Mouse (Mus musculus) embryonic facial prominence, embryonic 14.5 days (tissue): ENCODE data around the gene Ankfn1. TPM values are rescaled to one million over a fixed set of nuclear protein-coding genes. Genes with fewer than 3 reads are reported as not detected.

Experiments
- ATAC-seq: fragments of 200-750 bp; cut with Nextera tagmentation; 2 replicates; pipeline ENCODE4 v1.8.0; 2017; ENCODE audit warnings: low read depth, moderate number of reproducible peaks, moderate TSS enrichment
- DNase-seq: peaks from one replicate; pipeline ENCODE4 v3.0.0-alpha.2; 2015; ENCODE audit warnings: low spot score
- H3K27ac ChIP-seq: fragments of 300-500 bp; sonication (generic); replicated peaks from 2 replicates; pipeline ENCODE4 v1.5.1; 2014; ENCODE audit warnings: low read depth, mild to moderate bottlenecking, low read length, moderate library complexity
- H3K27me3 ChIP-seq: fragments of 300-500 bp; sonication (generic); replicated peaks from 2 replicates; pipeline ENCODE4 v1.6.1; 2014; ENCODE audit warnings: low read length; ENCODE audit not compliant: control insufficient read depth, insufficient read depth
- H3K36me3 ChIP-seq: fragments of 300-500 bp; sonication (generic); 2 replicates; pipeline ENCODE4 v1.6.1; 2014; ENCODE audit warnings: low read length, mixed read lengths; ENCODE audit not compliant: control insufficient read depth, insufficient read depth
- H3K4me1 ChIP-seq: fragments of 300-500 bp; sonication (generic); 2 replicates; pipeline ENCODE4 v1.6.1; 2014; ENCODE audit warnings: antibody characterized with exemption, low read length; ENCODE audit not compliant: control insufficient read depth, insufficient read depth
- H3K4me2 ChIP-seq: fragments of 300-500 bp; sonication (generic); 2 replicates; pipeline ENCODE4 v1.6.1; 2014; ENCODE audit warnings: low read depth, mild to moderate bottlenecking, low read length, moderate library complexity, mixed read lengths
- H3K4me3 ChIP-seq: fragments of 300-500 bp; sonication (generic); 2 replicates; pipeline ENCODE4 v1.5.1; 2014; ENCODE audit warnings: low read depth, mild to moderate bottlenecking, low read length
- H3K9ac ChIP-seq: fragments of 300-500 bp; sonication (generic); 2 replicates; pipeline ENCODE4 v1.6.1; 2014; ENCODE audit warnings: low read depth, mild to moderate bottlenecking, low read length, moderate library complexity, mixed read lengths
- H3K9me3 ChIP-seq: fragments of 300-500 bp; sonication (generic); 2 replicates; pipeline ENCODE4 v1.6.1; 2016; ENCODE audit warnings: low read length; ENCODE audit not compliant: control insufficient read depth
- WGBS: fragments of 180-500 bp; shearing (Covaris S2); extraction: QIAGEN DNeasy Blood & Tissue Kit; methylation state at CpG from one replicate; pipeline ENCODE4 v1.1.7; 2014; 5-methylcytosine and 5-hydroxymethylcytosine counted together
- polyA plus RNA-seq: library from polyadenylated mRNA; unstranded; fragments of >200 nt; fragmentation: Nextera tagmentation; extraction: Ambion mirVana; gene quantifications from 2 replicates; pipeline ENCODE4 v1.2.1, GENCODE M21; 2014

The Ankfn1 gene
- polyA plus RNA-seq, 1 experiment from 2014 or later, result 2.0 TPM

GRCm38 (mm10) chr11:89611596-89611995, 165.9 kb downstream of the Ankfn1 start:
- Histone ChIP-seq H3K27ac (no peak overlapping the region), H3K36me3 (no peaks in the 10 kb centered on the region), H3K27me3 (no peaks in the 10 kb centered on the region), H3K9ac (no peak overlapping the region), H3K4me3 (no peak overlapping the region), H3K4me1 (peaks cover 2% of the 10 kb centered on the region), H3K4me2 (no peak overlapping the region), H3K9me3 (no peaks in the 10 kb centered on the region)
- no peak for DNase-seq
- WGBS, result 39% methylated on average over 3 of the region's 3 CpGs
- ATAC-seq, result no peak

- H3K4me3 ChIP-seq, result no peak overlapping the region
- no peak for DNase-seq
- H3K27me3 ChIP-seq, result no peaks in the 10 kb centered on the region
- no peaks in the 10 kb centered on the region for H3K9me3 ChIP-seq
- H3K4me1 ChIP-seq, result peaks cover 4% of the 10 kb centered on the region
- no peaks in the 10 kb centered on the region for H3K36me3 ChIP-seq
- no peak for ATAC-seq
- no peak overlapping the region for H3K27ac ChIP-seq
- 71% methylated on average over 7 of the region's 7 CpGs for WGBS
- H3K9ac ChIP-seq, result no peak overlapping the region
- H3K4me2 ChIP-seq, result no peak overlapping the region
These were observed 169.4 kb downstream of the Ankfn1 start for GRCm38 (mm10) chr11:89608071-89608470.

GRCm38 (mm10) chr11:89607270-89607669, 170.2 kb downstream of the Ankfn1 start:
- no peaks in the 10 kb centered on the region for H3K27me3 ChIP-seq
- no peak overlapping the region for H3K4me3 ChIP-seq

GRCm38 (mm10) chr11:89606346-89606745, 171.1 kb downstream of the Ankfn1 start:
- Histone ChIP-seq H3K9ac (no peak overlapping the region), H3K4me2 (no peak overlapping the region), H3K36me3 (no peaks in the 10 kb centered on the region), H3K9me3 (no peaks in the 10 kb centered on the region), H3K4me1 (peaks cover 4% of the 10 kb centered on the region), H3K27me3 (no peaks in the 10 kb centered on the region), H3K27ac (no peak overlapping the region), H3K4me3 (no peak overlapping the region)
- peak; percentile 50; the same call in 1 of the 2 replicates for ATAC-seq
- WGBS, result 44% methylated on average over 6 of the region's 6 CpGs
- DNase-seq, result peak; percentile 68

More at GRCm38 (mm10) chr11:89607270-89607669, 170.2 kb downstream of the Ankfn1 start:
- Histone ChIP-seq H3K4me2 (no peak overlapping the region), H3K9ac (no peak overlapping the region), H3K4me1 (peaks cover 4% of the 10 kb centered on the region), H3K27ac (no peak overlapping the region), H3K9me3 (no peaks in the 10 kb centered on the region), H3K36me3 (no peaks in the 10 kb centered on the region)
- ATAC-seq (no peak), DNase-seq (no peak)
- 39% methylated on average over 3 of the region's 3 CpGs for WGBS

GRCm38 (mm10) chr11:89602966-89603365, 174.5 kb downstream of the Ankfn1 start:
- 84% methylated on average over 5 of the region's 5 CpGs for WGBS
- no peaks in the 10 kb centered on the region for H3K36me3 ChIP-seq
- H3K9me3 ChIP-seq, result no peaks in the 10 kb centered on the region
- H3K4me2 ChIP-seq, result no peak overlapping the region
- no peak overlapping the region for H3K27ac ChIP-seq
- ATAC-seq (no peak), DNase-seq (no peak)
- no peaks in the 10 kb centered on the region for H3K27me3 ChIP-seq
- H3K4me1 ChIP-seq, result peaks cover 4% of the 10 kb centered on the region; the same call in 1 of the 2 replicates
- no peak overlapping the region for H3K4me3 ChIP-seq
- H3K9ac ChIP-seq, result no peak overlapping the region

GRCm38 (mm10) chr11:89600921-89601515, 176.4 kb downstream of the Ankfn1 start:
- DNase-seq, result no peak
- Histone ChIP-seq H3K4me2 (no peak overlapping the region), H3K4me1 (no peaks in the 10 kb centered on the region), H3K9ac (no peak overlapping the region), H3K27ac (no peak overlapping the region), H3K27me3 (no peaks in the 10 kb centered on the region), H3K36me3 (no peaks in the 10 kb centered on the region), H3K9me3 (no peaks in the 10 kb centered on the region), H3K4me3 (no peak overlapping the region)
- WGBS, result 73% methylated on average over 8 of the region's 8 CpGs
- ATAC-seq, result no peak

- no peak overlapping the region for H3K9ac ChIP-seq
- no peak overlapping the region for H3K4me3 ChIP-seq
- WGBS, result 74% methylated on average over 10 of the region's 10 CpGs
- no peaks in the 10 kb centered on the region for H3K36me3 ChIP-seq
- H3K27me3 ChIP-seq, result no peaks in the 10 kb centered on the region
- no peak for DNase-seq
- H3K27ac ChIP-seq, result no peak overlapping the region
- no peaks in the 10 kb centered on the region for H3K4me1 ChIP-seq
- no peak overlapping the region for H3K4me2 ChIP-seq
- H3K9me3 ChIP-seq, result no peaks in the 10 kb centered on the region
- ATAC-seq, result no peak
These were observed 187.1 kb downstream of the Ankfn1 start for GRCm38 (mm10) chr11:89590273-89590874.

- H3K9me3 ChIP-seq, result no peaks in the 10 kb centered on the region
- H3K27me3 ChIP-seq, result no peaks in the 10 kb centered on the region
- no peak overlapping the region for H3K4me2 ChIP-seq
- H3K9ac ChIP-seq, result no peak overlapping the region
- DNase-seq (no peak), ATAC-seq (no peak)
- no peak overlapping the region for H3K27ac ChIP-seq
- H3K36me3 ChIP-seq, result no peaks in the 10 kb centered on the region
- no peak overlapping the region for H3K4me3 ChIP-seq
- 46% methylated on average over 2 of the region's 2 CpGs for WGBS
- no peaks in the 10 kb centered on the region for H3K4me1 ChIP-seq
These were observed 191.1 kb downstream of the Ankfn1 start for GRCm38 (mm10) chr11:89586341-89586740.

- no peaks in the 10 kb centered on the region for H3K27me3 ChIP-seq
- no peak overlapping the region for H3K9ac ChIP-seq
- no peak overlapping the region for H3K27ac ChIP-seq
- H3K4me2 ChIP-seq, result no peak overlapping the region
- no peak overlapping the region for H3K4me3 ChIP-seq
- no peak for ATAC-seq
- no peak for DNase-seq
- H3K36me3 ChIP-seq, result no peaks in the 10 kb centered on the region
- no peaks in the 10 kb centered on the region for H3K9me3 ChIP-seq
- 75% methylated on average over 6 of the region's 6 CpGs for WGBS
- no peaks in the 10 kb centered on the region for H3K4me1 ChIP-seq
These were observed 197.6 kb downstream of the Ankfn1 start for GRCm38 (mm10) chr11:89579826-89580225.
